ENCODE assay signal across 8 mouse cellular contexts in genomic region chr4:117139217-117139612, GRCm38 (mm10). TPM values are rescaled to one million over a fixed set of nuclear protein-coding genes. Genes with fewer than 3 reads are reported as not detected.
A peak's percentile ranks its signal among the peaks of the same experiment; 100 is the strongest.
DNase-seq lines count a peak whose midpoint lies in the region; ATAC-seq and TF ChIP-seq lines count a peak whose summit lies in the region.

No protein-coding gene starts in this region.

- DNase-seq in ES-CJ7 (ENCODE audit: low read depth, low spot score), result peak; percentile 91
- DNase-seq in embryo, embryonic 10.5 days (ENCODE audit: low spot score), result peak; percentile 76
- DNase-seq in thymus, postnatal 0 days (ENCODE audit: low spot score), result peak; percentile 75
- DNase-seq in layer of hippocampus, postnatal 36 days, result no peak
- no peak for DNase-seq in urinary bladder, postnatal 10 days (ENCODE audit: low spot score)

- no peaks in the 10 kb centered on the region for H3K9me3 ChIP-seq in intestine, postnatal 0 days (ENCODE audit: control insufficient read depth)
- no peaks in the 10 kb centered on the region for H3K9me3 ChIP-seq in intestine, embryonic 15.5 days
- H3K9me3 ChIP-seq in liver, embryonic 15.5 days (replicated peaks), result no peaks in the 10 kb centered on the region

- H3K27ac ChIP-seq in intestine, postnatal 0 days (ENCODE audit: low read depth, low read length), result no peak overlapping the region; the same call in 1 of the 2 replicates
- H3K27ac ChIP-seq in intestine, embryonic 15.5 days, result no peak overlapping the region
- peak overlapping the region; percentile 30; the same call in 1 of the 2 replicates for H3K27ac ChIP-seq in liver, embryonic 15.5 days (replicated peaks)

- no peaks in the 10 kb centered on the region for H3K36me3 ChIP-seq in intestine, postnatal 0 days (ENCODE audit: control insufficient read depth, insufficient read depth)
- H3K36me3 ChIP-seq in intestine, embryonic 15.5 days, result no peaks in the 10 kb centered on the region
- no peaks in the 10 kb centered on the region for H3K36me3 ChIP-seq in liver, embryonic 15.5 days (replicated peaks)

- ATAC-seq in intestine, postnatal 0 days, result no peak
- ATAC-seq in intestine, embryonic 15.5 days, result no peak
- ATAC-seq in liver, embryonic 15.5 days (ENCODE audit: insufficient read depth), result no peak

- TF ChIP-seq CTCF in intestine, postnatal 0 days (IDR thresholded peaks at IDR 0.05; ENCODE audit: low read depth), result peak; percentile 88

- no peak overlapping the region for H3K4me3 ChIP-seq in intestine, postnatal 0 days (ENCODE audit: low read depth, low read length)
- no peak overlapping the region for H3K4me3 ChIP-seq in intestine, embryonic 15.5 days (replicated peaks)
- H3K4me3 ChIP-seq in liver, embryonic 15.5 days (replicated peaks), result no peak overlapping the region

- H3K27me3 ChIP-seq in intestine, postnatal 0 days (replicated peaks; ENCODE audit: control insufficient read depth, insufficient read depth, low read length), result no peaks in the 10 kb centered on the region
- no peaks in the 10 kb centered on the region for H3K27me3 ChIP-seq in intestine, embryonic 15.5 days (replicated peaks)
- 0 out of 2 replicates have a peak, but pooled peaks cover 4% of the 10 kb centered on the region for H3K27me3 ChIP-seq in liver, embryonic 15.5 days

- H3K4me1 ChIP-seq in intestine, postnatal 0 days (replicated peaks; ENCODE audit: control insufficient read depth, insufficient read depth, low read length), result no peaks in the 10 kb centered on the region
- peaks cover 5% of the 10 kb centered on the region; the same call in 1 of the 2 replicates for H3K4me1 ChIP-seq in intestine, embryonic 15.5 days (replicated peaks)
- H3K4me1 ChIP-seq in liver, embryonic 15.5 days (replicated peaks), result peaks cover 36% of the 10 kb centered on the region

- H3K4me2 ChIP-seq in intestine, postnatal 0 days (replicated peaks; ENCODE audit: low read depth), result no peak overlapping the region
- no peak overlapping the region for H3K4me2 ChIP-seq in intestine, embryonic 15.5 days (replicated peaks)
- H3K4me2 ChIP-seq in liver, embryonic 15.5 days, result no peak overlapping the region

- WGBS in intestine, postnatal 0 days, result 2% methylated on average over 2 of the region's 2 CpGs
- 8% methylated on average over 2 of the region's 2 CpGs for WGBS in intestine, embryonic 15.5 days
- WGBS in liver, embryonic 15.5 days (ENCODE audit: insufficient replicate concordance), result 0% methylated on average over 2 of the region's 2 CpGs

- H3K9ac ChIP-seq in intestine, postnatal 0 days (ENCODE audit: low read depth, low read length), result no peak overlapping the region
- H3K9ac ChIP-seq in intestine, embryonic 15.5 days, result no peak overlapping the region
- no peak overlapping the region for H3K9ac ChIP-seq in liver, embryonic 15.5 days

RNA-seq across cellular contexts. Expression of gene Plk3, which starts 5.5 kb away (rescaled TPM):
- 5.3 and 7.0 TPM in 2 replicates for polyA plus RNA-seq in intestine, postnatal 0 days (2015; fragmentation: Nextera tagmentation; extraction: Ambion mirVana)
- 3.6 and 3.7 TPM in 2 replicates for polyA plus RNA-seq in intestine, embryonic 15.5 days (2015; fragmentation: Nextera tagmentation; extraction: Ambion mirVana)
- 2.5 and 3.2 TPM in 2 replicates for polyA plus RNA-seq in liver, embryonic 15.5 days (2015; fragmentation: Nextera tagmentation; extraction: Ambion mirVana)
- polyA plus RNA-seq in thymus, postnatal 0 days (2015; fragmentation: Nextera tagmentation; extraction: Ambion mirVana), result 3.4 and 4.1 TPM in 2 replicates
- total RNA-seq in layer of hippocampus, postnatal 36 days (2021), result 10 to 100 TPM in 1 of 2 experiments, 1 to 10 TPM in 1; 8.0 to 10.0 TPM

RNA-seq across cellular contexts. Expression of gene Tctex1d4, which starts 12.6 kb away (rescaled TPM):
- polyA plus RNA-seq in intestine, postnatal 0 days (2015; fragmentation: Nextera tagmentation; extraction: Ambion mirVana), result 0.22 TPM in 2 replicates
- not detected in 2 replicates for polyA plus RNA-seq in intestine, embryonic 15.5 days (2015; fragmentation: Nextera tagmentation; extraction: Ambion mirVana)
- 0.12 TPM in 1 of 2 replicates, not detected in the other for polyA plus RNA-seq in liver, embryonic 15.5 days (2015; fragmentation: Nextera tagmentation; extraction: Ambion mirVana)
- 1.0 and 1.8 TPM in 2 replicates for polyA plus RNA-seq in thymus, postnatal 0 days (2015; fragmentation: Nextera tagmentation; extraction: Ambion mirVana)
- not detected for total RNA-seq in layer of hippocampus, postnatal 36 days (2021)

RNA-seq across cellular contexts. Expression of gene Btbd19, which starts 13.7 kb away (rescaled TPM):
- 2.9 and 3.5 TPM in 2 replicates for polyA plus RNA-seq in intestine, postnatal 0 days (2015; fragmentation: Nextera tagmentation; extraction: Ambion mirVana)
- 6.0 and 7.6 TPM in 2 replicates for polyA plus RNA-seq in intestine, embryonic 15.5 days (2015; fragmentation: Nextera tagmentation; extraction: Ambion mirVana)
- 2.9 and 3.2 TPM in 2 replicates for polyA plus RNA-seq in liver, embryonic 15.5 days (2015; fragmentation: Nextera tagmentation; extraction: Ambion mirVana)
- polyA plus RNA-seq in thymus, postnatal 0 days (2015; fragmentation: Nextera tagmentation; extraction: Ambion mirVana), result 15.7 and 19.2 TPM in 2 replicates
- 10 to 100 TPM; 11.6 to 13.4 TPM for total RNA-seq in layer of hippocampus, postnatal 36 days (2021)

RNA-seq across cellular contexts. Expression of gene Rps8, which starts 16.8 kb away (rescaled TPM):
- polyA plus RNA-seq in intestine, postnatal 0 days (2015; fragmentation: Nextera tagmentation; extraction: Ambion mirVana), result 563 and 564 TPM in 2 replicates
- 1,027 and 1,033 TPM in 2 replicates for polyA plus RNA-seq in intestine, embryonic 15.5 days (2015; fragmentation: Nextera tagmentation; extraction: Ambion mirVana)
- 536 and 611 TPM in 2 replicates for polyA plus RNA-seq in liver, embryonic 15.5 days (2015; fragmentation: Nextera tagmentation; extraction: Ambion mirVana)
- 1,163 and 1,165 TPM in 2 replicates for polyA plus RNA-seq in thymus, postnatal 0 days (2015; fragmentation: Nextera tagmentation; extraction: Ambion mirVana)
- total RNA-seq in layer of hippocampus, postnatal 36 days (2021), result 100 to 1,000 TPM; 503 to 512 TPM

RNA-seq across cellular contexts. Expression of gene Kif2c, which starts 43.2 kb away (rescaled TPM):
- polyA plus RNA-seq in intestine, postnatal 0 days (2015; fragmentation: Nextera tagmentation; extraction: Ambion mirVana), result 6.8 and 7.9 TPM in 2 replicates
- polyA plus RNA-seq in intestine, embryonic 15.5 days (2015; fragmentation: Nextera tagmentation; extraction: Ambion mirVana), result 37.7 and 48.7 TPM in 2 replicates
- polyA plus RNA-seq in liver, embryonic 15.5 days (2015; fragmentation: Nextera tagmentation; extraction: Ambion mirVana), result 27.5 and 29.8 TPM in 2 replicates
- 52.2 and 56.1 TPM in 2 replicates for polyA plus RNA-seq in thymus, postnatal 0 days (2015; fragmentation: Nextera tagmentation; extraction: Ambion mirVana)
- total RNA-seq in layer of hippocampus, postnatal 36 days (2021), result under 1 TPM; 0.40 to 0.46 TPM

Comparison
In these comparisons a context has a peak if more than half of its experiments do, and no peak if none do; other contexts are left out.
1. DNase-seq: peak in ES-CJ7 (single experiment), embryo, embryonic 10.5 days (single experiment) and thymus, postnatal 0 days (single experiment); none in layer of hippocampus, postnatal 36 days (0 of 2) and urinary bladder, postnatal 10 days (single experiment).